Mouse (Mus musculus) spleen, adult 2 months (tissue): Measurements from ENCODE around the gene Ddr2. TPM values are rescaled to one million over a fixed set of nuclear protein-coding genes. Genes with fewer than 3 reads are reported as not detected.
A peak's percentile ranks its signal among the peaks of the same experiment; 100 is the strongest.

Source experiments
- DNase-seq, 2 experiments: peaks; one replicate each; pipeline versions ENCODE4 v3.0.0 to v3.0.0-alpha.2; 2012 to 2021; ENCODE audit warnings: low spot score in 2 of 2, low read depth in 1 of 2
- H3K27ac ChIP-seq: fragments of 200-500 bp; 2 replicates; pipeline ENCODE4 v1.5.1; 2012; ENCODE audit warnings: low read length, inconsistent platforms; ENCODE audit not compliant: insufficient read depth
- H3K27me3 ChIP-seq: fragments of 200-500 bp; 2 replicates; pipeline ENCODE4 v1.6.1; 2012; ENCODE audit warnings: mild to moderate bottlenecking, moderate library complexity, low read length, inconsistent platforms; ENCODE audit not compliant: control insufficient read depth, insufficient read depth
- H3K36me3 ChIP-seq: fragments of 200-500 bp; 2 replicates; pipeline ENCODE4 v1.6.1; 2012; ENCODE audit warnings: mild to moderate bottlenecking, low read length, inconsistent platforms; ENCODE audit not compliant: control insufficient read depth, insufficient read depth
- H3K4me1 ChIP-seq: fragments of 200-500 bp; 2 replicates; pipeline ENCODE4 v1.6.1; 2011; ENCODE audit warnings: inconsistent platforms; ENCODE audit not compliant: control insufficient read depth, insufficient read depth, insufficient read length
- H3K4me3 ChIP-seq: fragments of 200-500 bp; 2 replicates; pipeline ENCODE4 v1.5.1; 2011; ENCODE audit warnings: mild to moderate bottlenecking, inconsistent platforms; ENCODE audit not compliant: insufficient read depth, insufficient read length; ENCODE audit errors: extremely low read depth
- CTCF ChIP-seq: fragments of 200-500 bp; IDR thresholded peaks from 2 replicates; pipeline ENCODE4 v1.5.1; 2011; ENCODE audit warnings: mild to moderate bottlenecking, inconsistent platforms; ENCODE audit not compliant: insufficient read depth, insufficient read length, insufficient replicate concordance; ENCODE audit errors: extremely low read depth
- POLR2A ChIP-seq: fragments of 200-500 bp; IDR thresholded peaks from 2 replicates; pipeline ENCODE4 v1.6.1; 2011; ENCODE audit warnings: low read depth, low read length, inconsistent platforms
- WGBS: fragments of 180-500 bp; shearing (Covaris S2); methylation state at CpG from one replicate; pipeline ENCODE4 v1.1.7; 2018; 5-methylcytosine and 5-hydroxymethylcytosine counted together
- polyA plus RNA-seq: library from polyadenylated mRNA; depleted of rRNA; stranded (reverse); fragments of >200 nt; gene quantifications from 2 replicates; pipeline ENCODE4 v1.2.3, GENCODE M21; 2012

The Ddr2 gene
- polyA plus RNA-seq, 1 experiment = 2.3 TPM

GRCm38 (mm10) chr1:170136351-170137009, 25.9 kb upstream of the Ddr2 start:
- peak; percentile 44 to 63 for DNase-seq
- TF ChIP-seq CTCF (peak; percentile 52; the same call in 1 of the 2 replicates), POLR2A (no peak)
- WGBS = 5% methylated on average over 7 of the region's 7 CpGs

GRCm38 (mm10) chr1:170134264-170134663, 23.7 kb upstream of the Ddr2 start:
- H3K36me3 ChIP-seq = no peaks in the 10 kb centered on the region
- H3K4me1 ChIP-seq = no peaks in the 10 kb centered on the region; the same call in 1 of the 2 replicates
- WGBS = 89% methylated on average over 8 of the region's 8 CpGs
- no peak overlapping the region for H3K27ac ChIP-seq
- DNase-seq = no peak
- no peaks in the 10 kb centered on the region for H3K27me3 ChIP-seq
- TF ChIP-seq POLR2A = no peak
- no peak for TF ChIP-seq CTCF
- H3K4me3 ChIP-seq = no peak overlapping the region

More at GRCm38 (mm10) chr1:170136351-170137009, 25.9 kb upstream of the Ddr2 start:
- Histone ChIP-seq H3K36me3 (peaks cover 2% of the 10 kb centered on the region; the same call in 1 of the 2 replicates), H3K4me3 (no peak overlapping the region), H3K27me3 (no peaks in the 10 kb centered on the region), H3K27ac (no peak overlapping the region), H3K4me1 (no peaks in the 10 kb centered on the region; the same call in 1 of the 2 replicates)

GRCm38 (mm10) chr1:170130962-170131361, 20.4 kb upstream of the Ddr2 start:
- TF ChIP-seq CTCF = no peak
- TF ChIP-seq POLR2A = no peak
- Histone ChIP-seq H3K27ac (no peak overlapping the region), H3K36me3 (no peaks in the 10 kb centered on the region), H3K27me3 (no peaks in the 10 kb centered on the region), H3K4me3 (no peak overlapping the region), H3K4me1 (no peaks in the 10 kb centered on the region)
- 84% methylated on average over 3 of the region's 3 CpGs for WGBS
- no peak for DNase-seq

GRCm38 (mm10) chr1:170124644-170125043, 14.1 kb upstream of the Ddr2 start:
- H3K27ac ChIP-seq = no peak overlapping the region
- DNase-seq = no peak
- no peak overlapping the region for H3K4me3 ChIP-seq
- H3K27me3 ChIP-seq = no peaks in the 10 kb centered on the region
- H3K4me1 ChIP-seq = no peaks in the 10 kb centered on the region
- WGBS = 83% methylated on average over 2 of the region's 2 CpGs
- TF ChIP-seq CTCF (no peak), POLR2A (no peak)
- H3K36me3 ChIP-seq = no peaks in the 10 kb centered on the region

GRCm38 (mm10) chr1:170113616-170114015, 3.1 kb upstream of the Ddr2 start:
- TF ChIP-seq CTCF (no peak), POLR2A (no peak)
- no peaks in the 10 kb centered on the region for H3K27me3 ChIP-seq
- no peaks in the 10 kb centered on the region for H3K4me1 ChIP-seq
- no peak overlapping the region for H3K27ac ChIP-seq
- no peak overlapping the region for H3K4me3 ChIP-seq
- H3K36me3 ChIP-seq = no peaks in the 10 kb centered on the region
- 88% methylated on average over 6 of the region's 6 CpGs for WGBS
- no peak for DNase-seq

GRCm38 (mm10) chr1:170112261-170112660, 1.7 kb upstream of the Ddr2 start:
- 90% methylated on average over 10 of the region's 10 CpGs for WGBS
- no peak overlapping the region for H3K4me3 ChIP-seq
- H3K27me3 ChIP-seq = no peaks in the 10 kb centered on the region
- H3K4me1 ChIP-seq = no peaks in the 10 kb centered on the region
- TF ChIP-seq POLR2A = no peak
- no peak for TF ChIP-seq CTCF
- no peak overlapping the region for H3K27ac ChIP-seq
- H3K36me3 ChIP-seq = no peaks in the 10 kb centered on the region
- no peak for DNase-seq

- TF ChIP-seq POLR2A = no peak
- no peak for TF ChIP-seq CTCF
- 91% methylated on average over 16 of the region's 16 CpGs for WGBS
- Histone ChIP-seq H3K4me1 (no peaks in the 10 kb centered on the region), H3K4me3 (no peak overlapping the region), H3K27me3 (no peaks in the 10 kb centered on the region), H3K36me3 (no peaks in the 10 kb centered on the region), H3K27ac (no peak overlapping the region)
- no peak for DNase-seq
Observed at GRCm38 (mm10) chr1:170111651-170112226, 1.2 kb upstream of the Ddr2 start.
